Mouse (Mus musculus) cerebellum, adult 2 months (tissue): Measurements from ENCODE around the gene Pon3. TPM values are rescaled to one million over a fixed set of nuclear protein-coding genes. Genes with fewer than 3 reads are reported as not detected.
A peak's percentile ranks its signal among the peaks of the same experiment; 100 is the strongest.

Experiments used
- DNase-seq, 2 experiments: peaks; one replicate each; pipeline ENCODE4 v3.0.0; 2021
- H3K27ac ChIP-seq: fragments of 200-500 bp; 2 replicates; pipeline ENCODE4 v1.5.1; 2012; ENCODE audit warnings: low read length, control low read depth, inconsistent platforms; ENCODE audit not compliant: insufficient read depth
- H3K27me3 ChIP-seq: fragments of 200-500 bp; 2 replicates; pipeline ENCODE4 v1.6.1; 2012; ENCODE audit warnings: inconsistent platforms, mild to moderate bottlenecking, low read length, moderate library complexity; ENCODE audit not compliant: control insufficient read depth, insufficient read depth
- H3K4me1 ChIP-seq: fragments of 200-500 bp; 2 replicates; pipeline ENCODE4 v1.6.1; 2011; ENCODE audit warnings: low read length; ENCODE audit not compliant: control insufficient read depth, insufficient read depth
- H3K4me3 ChIP-seq: fragments of 200-500 bp; replicated peaks from 2 replicates; pipeline ENCODE3; 2011; ENCODE audit warnings: mild to moderate bottlenecking, low read depth, low read length, control low read depth; ENCODE audit not compliant: insufficient read depth
- CTCF ChIP-seq: fragments of 200-500 bp; IDR thresholded peaks from 2 replicates; pipeline ENCODE4 v1.5.1; 2011; ENCODE audit warnings: low read depth, mild to moderate bottlenecking, control low read depth, low read length, moderate library complexity, borderline replicate concordance; ENCODE audit not compliant: insufficient read depth
- POLR2A ChIP-seq: fragments of 200-500 bp; IDR thresholded peaks from 2 replicates; pipeline ENCODE4 v1.6.1; 2011; ENCODE audit warnings: low read length, control low read depth, borderline replicate concordance; ENCODE audit not compliant: insufficient read depth
- WGBS: fragments of 180-500 bp; shearing (Covaris S2); methylation state at CpG from one replicate; pipeline ENCODE4 v1.1.7; 2018; 5-methylcytosine and 5-hydroxymethylcytosine counted together
- polyA plus RNA-seq: library from polyadenylated mRNA; depleted of rRNA; stranded (reverse); fragments of >200 nt; gene quantifications from 2 replicates; pipeline ENCODE4 v1.2.3, GENCODE M21; 2012; rRNA removed

Pon3 gene
- polyA plus RNA-seq: 1.7 and 2.4 TPM in 2 replicates

DNA sequence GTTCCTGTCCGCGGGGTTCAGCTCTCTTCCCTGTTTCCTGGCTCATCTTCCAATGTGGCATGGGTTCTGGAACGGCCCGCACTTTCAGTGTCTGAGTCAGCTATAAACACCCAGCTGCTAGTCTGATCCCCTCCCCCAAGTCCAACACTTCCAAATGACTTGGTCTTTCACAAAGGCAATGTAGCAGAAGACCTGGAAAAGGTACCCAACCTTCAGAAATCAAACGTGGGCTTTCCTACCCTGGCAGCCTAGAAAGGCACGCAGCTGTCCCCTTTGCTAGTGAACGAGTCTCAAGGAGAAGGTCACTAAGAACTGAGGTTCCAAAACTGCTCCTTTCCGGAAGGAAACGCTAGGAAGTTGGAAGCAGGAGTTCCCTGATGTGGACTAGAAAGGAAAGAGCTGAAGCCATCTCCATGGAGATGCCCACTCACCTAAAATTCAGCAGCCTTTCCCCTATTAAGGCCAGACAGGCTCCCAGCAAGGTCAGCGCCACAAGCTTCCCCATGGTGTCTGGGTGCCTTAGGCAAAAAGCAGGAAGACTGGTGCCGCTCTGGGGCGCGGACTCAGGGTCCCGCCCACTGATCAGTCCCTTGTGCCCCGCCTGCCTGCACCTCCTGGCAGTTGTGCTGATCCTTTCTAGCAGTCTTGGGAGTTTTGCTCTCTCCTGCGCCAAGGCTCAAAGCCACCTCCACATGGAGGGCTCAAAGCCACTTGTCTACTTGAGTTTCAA is at the start of gene Pon3:
Gene Pon3 (minus strand): TSS at position 565 of the 730 bp plus-strand sequence.
- 6% methylated on average over 16 of the region's 16 CpGs for WGBS
- H3K27me3 ChIP-seq: no peaks in the 10 kb centered on the region; the same call in 1 of the 2 replicates
- TF ChIP-seq CTCF: no peak
- no peak for TF ChIP-seq POLR2A
- DNase-seq: peak in 1 of 2 experiments; percentile 7
- peak within 1 kb of the TSS; percentile 21 for H3K4me3 ChIP-seq
- H3K27ac ChIP-seq: no peak within 1 kb of the TSS
- H3K4me1 ChIP-seq: 0 out of 2 replicates have a peak, but pooled peaks cover 3% of the 10 kb centered on the region

DNA sequence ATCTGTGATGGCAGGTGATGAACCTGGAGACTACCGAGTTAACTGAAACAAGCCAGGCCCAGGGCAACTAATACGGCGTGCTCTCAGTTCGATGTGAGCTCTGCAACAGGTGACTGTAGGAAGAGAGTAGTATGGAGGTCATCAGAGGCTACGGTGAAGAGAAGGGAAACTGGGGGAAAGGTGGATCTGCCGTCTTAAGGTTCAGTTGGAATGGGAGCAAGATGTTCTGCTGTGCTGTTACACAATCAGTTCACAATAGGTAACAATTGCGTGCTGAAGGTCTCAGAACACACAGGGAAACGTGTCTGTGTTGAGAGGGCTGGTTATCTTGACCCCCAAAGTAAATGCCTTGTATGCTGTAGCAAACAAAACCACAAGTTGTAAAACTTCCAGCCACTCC is 48.9 kb upstream of the Pon3 start:
- Histone ChIP-seq H3K4me3 (no peak overlapping the region), H3K4me1 (no peaks in the 10 kb centered on the region), H3K27ac (no peak overlapping the region), H3K27me3 (no peaks in the 10 kb centered on the region)
- TF ChIP-seq CTCF (no peak), POLR2A (no peak)
- no peak for DNase-seq
- WGBS: 84% methylated on average over 8 of the region's 8 CpGs

DNA sequence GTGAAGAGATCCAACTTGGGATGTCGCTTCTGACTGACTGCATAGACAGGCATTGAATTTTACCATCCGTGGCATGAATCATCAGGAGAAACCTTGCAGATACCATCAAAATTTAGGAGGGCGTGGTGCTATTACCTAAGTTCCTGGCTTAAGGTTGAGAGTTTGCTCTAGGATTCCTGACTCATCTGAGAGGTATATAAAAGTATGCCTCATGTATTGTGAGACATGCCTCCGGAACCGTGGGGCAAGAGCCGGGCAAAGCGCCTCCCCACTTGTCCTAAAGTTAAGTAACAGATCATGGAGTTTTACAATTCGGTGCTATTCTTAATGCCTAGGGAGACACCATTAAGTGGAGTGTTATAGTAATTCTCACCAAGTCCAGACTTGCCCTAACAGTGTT is 44.5 kb upstream of the Pon3 start:
- TF ChIP-seq CTCF: no peak
- TF ChIP-seq POLR2A: no peak
- no peak for DNase-seq
- H3K27ac ChIP-seq: no peak overlapping the region
- WGBS: 93% methylated on average over 8 of the region's 8 CpGs
- no peaks in the 10 kb centered on the region; the same call in 1 of the 2 replicates for H3K4me1 ChIP-seq
- H3K27me3 ChIP-seq: peaks cover 3% of the 10 kb centered on the region; the same call in 1 of the 2 replicates
- H3K4me3 ChIP-seq: no peak overlapping the region

DNA sequence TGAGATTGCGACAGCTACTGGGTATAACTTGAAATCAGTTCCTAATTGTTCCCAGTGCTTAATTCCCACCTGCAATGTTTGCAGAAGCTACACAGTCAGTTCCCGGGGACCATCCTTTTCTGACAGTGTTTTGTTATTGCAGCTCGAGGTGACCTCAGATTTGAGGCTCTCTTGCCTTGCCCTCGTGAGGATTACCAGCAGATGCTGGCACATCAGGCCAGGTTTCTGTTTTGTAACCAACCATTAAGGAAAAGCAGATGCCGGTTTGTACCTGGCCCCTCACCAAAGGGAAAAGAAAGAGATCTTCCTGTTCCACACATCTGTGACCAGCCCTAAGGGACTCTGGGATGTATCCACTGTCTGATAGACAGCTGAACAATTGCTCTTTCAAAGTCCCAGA is 43.5 kb upstream of the Pon3 start:
- TF ChIP-seq CTCF: no peak
- TF ChIP-seq POLR2A: no peak
- no peak for DNase-seq
- Histone ChIP-seq H3K4me1 (no peaks in the 10 kb centered on the region; the same call in 1 of the 2 replicates), H3K27ac (no peak overlapping the region), H3K4me3 (no peak overlapping the region), H3K27me3 (peaks cover 3% of the 10 kb centered on the region; the same call in 1 of the 2 replicates)
- WGBS: 71% methylated on average over 5 of the region's 5 CpGs

DNA sequence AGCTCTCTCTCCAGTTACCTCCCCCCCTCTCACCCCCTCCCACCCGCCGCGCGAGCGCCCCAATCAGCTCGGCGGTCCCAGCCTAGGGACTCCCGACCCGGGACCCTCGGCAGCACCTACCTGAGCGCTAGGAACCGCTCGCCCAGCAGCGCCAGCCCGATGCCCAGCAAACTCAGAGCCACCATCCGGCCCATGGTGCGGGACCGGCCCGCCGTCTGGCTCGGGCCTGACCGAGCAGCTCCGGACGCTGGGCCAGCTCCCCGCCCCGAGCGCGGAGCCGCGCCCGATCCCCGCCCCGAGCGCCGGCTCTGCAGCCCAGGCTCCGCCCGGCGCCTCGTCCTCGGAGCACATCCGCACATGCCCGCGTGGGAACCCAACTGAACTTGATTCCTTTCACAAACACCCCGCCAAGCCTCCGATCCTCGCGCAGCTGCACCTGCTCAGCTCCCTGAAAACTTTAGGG is 42.0 kb upstream of the Pon3 start, which contains the start of gene Pon2:
Gene Pon2 (minus strand): TSS at position 364 of the 463 bp plus-strand sequence.
- under 1% methylated on average over 44 of the region's 47 CpGs for WGBS
- DNase-seq: peak; percentile 35 to 40
- H3K27me3 ChIP-seq: peaks cover 3% of the 10 kb centered on the region; the same call in 1 of the 2 replicates
- H3K4me1 ChIP-seq: no peaks in the 10 kb centered on the region; the same call in 1 of the 2 replicates
- no peak for TF ChIP-seq CTCF
- TF ChIP-seq POLR2A: no peak
- 0 out of 2 replicates have a peak within 1 kb of the TSS, but pooled peaks have one; percentile 4 for H3K27ac ChIP-seq
- peak within 1 kb of the TSS; percentile 59 for H3K4me3 ChIP-seq

DNA sequence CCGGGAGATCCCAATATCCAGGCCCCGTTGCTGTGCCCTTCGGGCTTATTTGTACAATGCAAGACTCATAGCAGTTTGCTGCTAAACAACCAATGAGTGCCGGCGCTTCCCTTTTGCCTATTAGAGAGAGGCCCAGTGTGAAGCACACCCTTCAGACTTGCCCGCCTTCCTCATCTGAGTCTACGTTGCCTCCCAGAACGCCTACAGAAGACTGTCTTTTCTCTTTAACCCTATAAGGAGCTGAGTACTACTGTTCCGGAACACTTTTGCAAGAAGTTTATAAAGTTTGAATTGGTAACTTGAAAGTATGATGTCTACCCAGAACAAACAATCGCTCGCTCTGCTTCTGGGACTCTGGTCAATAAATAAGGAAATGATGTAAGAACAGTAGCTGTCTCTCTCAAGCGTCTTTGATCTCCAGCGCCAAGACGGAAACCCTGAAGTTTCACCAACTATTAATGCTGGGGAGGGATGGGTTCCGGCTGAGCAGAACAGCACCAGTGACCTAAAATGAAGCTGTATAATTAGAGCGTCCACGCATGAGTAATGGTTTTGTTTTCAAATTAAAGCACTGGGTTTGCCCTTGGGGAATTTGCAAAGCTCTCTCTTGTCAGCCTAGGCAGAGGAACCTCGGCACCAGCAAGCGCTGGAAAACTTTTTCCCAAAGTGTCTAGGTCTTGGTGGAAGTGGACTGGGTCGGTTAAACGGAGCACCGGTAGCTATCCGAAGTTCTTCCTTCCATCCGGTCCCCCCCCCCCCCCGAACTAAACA is 41.4 kb upstream of the Pon3 start:
- H3K27me3 ChIP-seq: peaks cover 3% of the 10 kb centered on the region; the same call in 1 of the 2 replicates
- WGBS: 2% methylated on average over 24 of the region's 25 CpGs
- H3K27ac ChIP-seq: 0 out of 2 replicates have a peak overlapping the region, but pooled peaks have one; percentile 4
- TF ChIP-seq POLR2A (no peak), CTCF (no peak)
- H3K4me1 ChIP-seq: no peaks in the 10 kb centered on the region; the same call in 1 of the 2 replicates
- peak overlapping the region; percentile 59 for H3K4me3 ChIP-seq
- DNase-seq: peak in 1 of 2 experiments; percentile 6

DNA sequence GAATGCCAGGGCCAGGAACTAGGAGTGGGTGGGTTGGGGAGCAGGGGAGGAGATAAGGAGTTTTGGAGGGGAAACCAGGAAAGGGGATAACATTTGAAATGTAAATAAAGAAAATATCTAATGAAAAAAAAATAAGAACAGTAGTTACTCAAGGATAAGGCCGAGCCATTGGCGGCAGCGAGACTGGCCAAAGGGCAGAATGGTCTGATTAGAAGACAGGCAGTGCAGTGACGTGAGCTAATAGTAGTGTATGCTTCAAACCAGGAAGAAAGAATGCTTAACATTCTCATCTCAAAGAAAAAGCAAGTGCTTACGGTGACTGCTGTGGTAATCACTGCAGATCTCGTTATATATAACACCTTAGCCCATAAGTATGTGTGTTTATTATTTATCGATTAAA is 40.0 kb upstream of the Pon3 start:
- Histone ChIP-seq H3K27ac (no peak overlapping the region), H3K4me1 (no peaks in the 10 kb centered on the region; the same call in 1 of the 2 replicates), H3K27me3 (peaks cover 3% of the 10 kb centered on the region; the same call in 1 of the 2 replicates), H3K4me3 (no peak overlapping the region)
- TF ChIP-seq POLR2A: no peak
- no peak for TF ChIP-seq CTCF
- 98% methylated on average over 7 of the region's 7 CpGs for WGBS
- no peak for DNase-seq
